Mouse (Mus musculus) embryonic fibroblast, embryonic 13.5 days (primary cell): ENCODE measurements at regions not wholly inside any gene's neighbourhood (a gene's known extent, or its start where the extent isn't known, plus 50 kb on each side); places are given as distances from the start of the nearest gene placed in this dataset.

ENCODE experiments used
- CTCF ChIP-seq: IDR thresholded peaks from 2 replicates; pipeline ENCODE4 v1.5.1; 2011; ENCODE audit warnings: mild to moderate bottlenecking, control low read depth, low read length, moderate library complexity, borderline replicate concordance; ENCODE audit not compliant: insufficient read depth
- POLR2A ChIP-seq: IDR thresholded peaks from 2 replicates; pipeline ENCODE4 v1.6.1; 2011; ENCODE audit warnings: low read depth, mild to moderate bottlenecking, control low read depth, low read length, moderate library complexity

- TF ChIP-seq POLR2A (no peak), CTCF (no peak)
Measured at GRCm38 (mm10) chr6:17171273-17172011, 106.5 kb downstream of the Tes start.
